Mouse (Mus musculus): ENCODE measurements around the gene Slc30a2. TPM values are rescaled to one million over a fixed set of nuclear protein-coding genes. Genes with fewer than 3 reads are reported as not detected.

Gene Slc30a2
- polyA plus RNA-seq, 1 experiment, result 0.05 TPM

DNA sequence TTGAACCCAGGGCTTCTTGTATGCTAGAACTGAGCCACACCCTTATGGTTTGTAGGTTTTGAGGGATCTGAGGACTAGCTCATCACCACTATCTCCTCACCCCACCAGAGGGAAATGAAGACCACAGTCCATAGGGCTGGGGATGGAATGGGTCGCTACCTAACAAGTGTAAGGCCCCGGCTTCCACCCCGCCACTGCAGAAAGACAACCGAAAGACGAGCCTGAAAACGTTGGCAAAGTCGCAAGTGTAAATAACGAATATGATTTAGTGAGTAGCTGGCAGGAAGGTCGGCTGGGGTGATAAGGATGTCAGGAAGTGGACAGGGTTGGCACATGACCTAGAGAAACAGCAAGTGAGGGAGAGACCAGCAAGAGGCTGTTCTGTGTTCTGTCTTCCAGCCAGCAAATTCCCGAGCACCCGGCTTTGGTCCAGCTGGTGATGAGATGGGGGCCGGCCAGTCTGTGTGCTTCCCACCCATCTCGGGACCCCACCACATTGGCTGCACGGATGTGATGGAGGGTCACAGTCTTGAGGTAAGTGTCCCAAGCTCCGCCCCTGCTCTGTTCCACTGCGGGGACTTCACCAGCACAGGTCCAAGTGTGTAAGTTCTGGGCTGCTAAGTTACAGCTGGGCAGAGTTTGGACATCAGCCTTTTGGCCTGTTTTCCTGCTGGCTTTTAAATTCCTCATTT, 59.7 kb downstream of the Slc30a2 start:
- DNase-seq (ENCODE audit: low read depth), result no peak
- TF ChIP-seq POLR2A (IDR thresholded peaks at IDR 0.05; ENCODE audit: borderline replicate concordance, extremely low read depth, insufficient read depth, insufficient read length, poor library complexity, severe bottlenecking) (no peak), CTCF (IDR thresholded peaks at IDR 0.05; ENCODE audit: borderline replicate concordance, extremely low read depth, insufficient read depth, insufficient read length) (no peak)

DNA sequence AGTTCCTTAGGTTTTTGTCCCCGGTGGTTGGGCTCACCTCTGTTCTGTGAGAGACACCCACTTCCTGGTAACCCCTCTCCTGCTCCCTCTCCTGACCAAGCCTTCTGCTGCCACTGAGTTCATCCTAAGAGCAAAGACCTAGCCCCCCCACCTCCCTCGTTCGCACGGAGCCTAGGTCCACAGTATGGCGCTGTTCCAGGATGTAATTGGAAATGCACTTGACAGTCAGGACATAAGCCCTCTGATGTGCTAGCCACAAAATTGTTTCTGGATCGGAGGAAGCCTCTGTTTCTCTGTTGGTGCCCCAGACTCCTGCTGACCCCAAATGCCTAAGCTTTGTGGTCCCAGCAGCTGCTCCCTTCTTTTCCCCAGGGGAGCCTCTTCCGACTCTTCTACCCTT, 60.7 kb downstream of the Slc30a2 start:
- TF ChIP-seq POLR2A (IDR thresholded peaks at IDR 0.05; ENCODE audit: borderline replicate concordance, extremely low read depth, insufficient read depth, insufficient read length, poor library complexity, severe bottlenecking) (no peak), CTCF (IDR thresholded peaks at IDR 0.05; ENCODE audit: borderline replicate concordance, extremely low read depth, insufficient read depth, insufficient read length) (0 out of 2 replicates have a peak, but pooled peaks have one; percentile 10)
- DNase-seq (ENCODE audit: low read depth), result peak; percentile 39

Other genes with a start within 250 kb of the Slc30a2 start
- gene Cd52, start 248.1 kb upstream of the Slc30a2 start, polyA plus RNA-seq (2012; rRNA removed), result 2.3 and 2.5 TPM in 2 replicates
- gene Ubxn11, start 240.6 kb upstream of the Slc30a2 start, polyA plus RNA-seq (2012; rRNA removed), result 25.1 and 28.4 TPM in 2 replicates
- 240 and 300 TPM in 2 replicates for gene Sh3bgrl3, start 214.4 kb upstream of the Slc30a2 start, polyA plus RNA-seq (2012; rRNA removed)
- 22.0 and 24.7 TPM in 2 replicates for gene Cep85, start 156.1 kb upstream of the Slc30a2 start, polyA plus RNA-seq (2012; rRNA removed)
- not detected in 2 replicates for gene Gm7534, start 140.2 kb upstream of the Slc30a2 start, polyA plus RNA-seq (2012; rRNA removed)
- gene Catsper4, start 115.8 kb upstream of the Slc30a2 start, polyA plus RNA-seq (2012; rRNA removed), result not detected in 2 replicates
- gene Cnksr1, start 104.8 kb upstream of the Slc30a2 start, polyA plus RNA-seq (2012; rRNA removed), result 0.30 and 0.34 TPM in 2 replicates
- not detected in 2 replicates for gene E130218I03Rik, start 99.5 kb upstream of the Slc30a2 start, polyA plus RNA-seq (2012; rRNA removed)
- gene Zfp593, start 97.6 kb upstream of the Slc30a2 start, polyA plus RNA-seq (2012; rRNA removed), result 14.5 and 19.0 TPM in 2 replicates
- gene Gm30191, start 96.2 kb upstream of the Slc30a2 start, polyA plus RNA-seq (2012; rRNA removed), result 0.33 and 0.64 TPM in 2 replicates
- 16.5 and 16.6 TPM in 2 replicates for gene Grrp1, start 89.1 kb upstream of the Slc30a2 start, polyA plus RNA-seq (2012; rRNA removed)
- 18.8 and 20.7 TPM in 2 replicates for gene Pdik1l, start 55.3 kb upstream of the Slc30a2 start, polyA plus RNA-seq (2012; rRNA removed)
- gene Trim63, start 28.1 kb upstream of the Slc30a2 start, polyA plus RNA-seq (2012; rRNA removed), result 0.13 and 0.33 TPM in 2 replicates
- gene Extl1, start 40.7 kb downstream of the Slc30a2 start, polyA plus RNA-seq (2012; rRNA removed), result 0.32 and 0.40 TPM in 2 replicates
- 14.0 and 14.6 TPM in 2 replicates for gene Pafah2, start 53.1 kb downstream of the Slc30a2 start, polyA plus RNA-seq (2012; rRNA removed)
- gene Stmn1, start 125.1 kb downstream of the Slc30a2 start, polyA plus RNA-seq (2012; rRNA removed), result 1,070 and 2,202 TPM in 2 replicates
- gene Paqr7, start 153.5 kb downstream of the Slc30a2 start, polyA plus RNA-seq (2012; rRNA removed), result 19.6 and 21.3 TPM in 2 replicates
- gene Aunip, start 167.8 kb downstream of the Slc30a2 start, polyA plus RNA-seq (2012; rRNA removed), result 2.8 and 3.9 TPM in 2 replicates
- 152 and 168 TPM in 2 replicates for gene Mtfr1l, start 192.2 kb downstream of the Slc30a2 start, polyA plus RNA-seq (2012; rRNA removed)
- gene Selenon, start 209.0 kb downstream of the Slc30a2 start, polyA plus RNA-seq (2012; rRNA removed), result 46.3 and 55.6 TPM in 2 replicates